Mouse (Mus musculus) regulatory T cell (primary cell): Measurements from ENCODE around the gene Dok3.

Experiments used
- in situ Hi-C: fragments of 300-600 bp; cut with MboI, MseI; formaldehyde crosslinking; loops from one replicate; pipeline ENCODE4 v1.15.1; 2025; ENCODE audit warnings: high pct_unique_total_duplicates

The Dok3 gene

GRCm38 (mm10) chr13:55478036-55478435 is 51.1 kb downstream of the Dok3 start:
- in situ Hi-C loops, result loop anchor here (5.0 kb wide), 2 partner anchors 34 to 66 kb away; partner anchors contain the start of gene Pdlim7

GRCm38 (mm10) chr13:55477492-55477891 is 51.6 kb downstream of the Dok3 start:
- in situ Hi-C loops, result loop anchor here (5.0 kb wide), 2 partner anchors 35 to 65 kb away; partner anchors contain the start of gene Pdlim7

GRCm38 (mm10) chr13:55476256-55476655 is 52.8 kb downstream of the Dok3 start:
- in situ Hi-C loops, result loop anchor here (5.0 kb wide), 2 partner anchors 36 to 64 kb away; partner anchors contain the start of gene Pdlim7

DNA sequence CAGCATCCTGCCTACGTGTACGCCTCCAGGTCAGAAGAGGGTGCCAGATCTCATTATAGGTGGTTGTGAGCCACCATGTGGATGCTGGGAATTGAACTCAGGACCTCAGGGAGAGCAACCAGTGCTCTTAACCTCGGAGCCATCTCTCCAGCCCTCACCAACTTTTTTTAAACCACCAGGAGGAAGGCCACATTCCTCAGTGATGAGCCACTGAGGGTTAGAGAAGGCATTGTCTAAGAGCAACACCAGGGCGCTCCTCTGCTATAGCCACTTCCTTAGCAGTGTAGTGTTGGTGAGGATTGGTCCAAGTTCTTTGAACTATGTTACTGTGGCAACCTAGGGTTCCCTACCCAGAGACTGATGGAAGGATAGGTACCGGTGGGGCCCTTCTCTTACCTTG is 53.3 kb downstream of the Dok3 start:
- in situ Hi-C loops, result loop anchor here (5.0 kb wide), 2 partner anchors 37 to 63 kb away; partner anchors contain the start of gene Pdlim7

GRCm38 (mm10) chr13:55474621-55475069 is 54.5 kb downstream of the Dok3 start:
- in situ Hi-C loops, result loop anchor here (5.0 kb wide), 2 partner anchors 38 to 62 kb away; partner anchors contain the start of gene Pdlim7

DNA sequence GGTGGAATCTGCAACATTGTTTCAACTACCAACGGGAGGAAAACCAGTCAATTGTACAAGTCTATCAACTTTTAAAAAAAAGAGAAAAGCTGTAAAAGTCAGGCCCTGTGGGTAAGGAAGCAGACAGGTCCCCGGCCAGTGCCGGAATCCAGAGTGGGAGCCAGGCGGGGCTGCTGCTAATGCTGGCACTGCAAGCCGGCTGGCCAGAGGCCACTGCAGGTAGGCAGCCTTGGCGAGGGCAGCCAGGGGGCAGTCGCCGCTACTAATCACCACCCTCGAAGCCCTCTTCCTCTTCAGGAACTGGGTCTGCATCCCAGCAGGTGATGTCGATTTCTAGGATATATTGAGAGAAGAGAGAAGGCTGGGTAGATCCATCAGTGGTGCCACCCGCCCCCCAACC is 55.1 kb downstream of the Dok3 start:
- in situ Hi-C loops, result no loop called here
